34 mouse cellular contexts compared by ENCODE assay signal in the genomic region with DNA sequence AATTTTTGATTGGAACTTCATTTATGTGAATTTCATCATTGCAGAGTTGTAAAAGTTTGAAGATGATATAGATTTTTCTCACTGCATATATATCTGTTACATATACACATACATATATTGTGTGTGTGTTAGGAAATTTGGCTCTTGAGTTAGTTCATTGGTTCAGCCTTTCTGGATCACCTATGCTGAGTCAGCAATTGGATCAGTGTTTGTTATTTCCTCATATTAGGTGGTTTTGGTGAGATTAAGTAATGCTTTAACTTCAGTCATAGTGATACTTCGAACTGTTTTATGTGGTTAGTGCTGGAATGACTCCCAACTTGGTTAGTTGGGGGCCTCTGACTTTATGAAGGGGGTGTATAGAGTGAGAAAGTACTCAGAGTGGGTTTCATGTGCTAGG.
"Had no signal": no experiment of that assay in that cellular context is flagged by ENCODE, and none has a peak within 500 bp of the region (broad histone marks: within the 10 kb centered on the region; RNA-seq: fewer than 3 reads in every experiment).

No protein-coding gene starts in this region.

- H3K4me3 ChIP-seq: heart, embryonic 12.5 days; heart, embryonic 13.5 days; heart, embryonic 15.5 days; hindbrain, embryonic 10.5 days; hindbrain, embryonic 12.5 days; hindbrain, embryonic 13.5 days; hindbrain, embryonic 15.5 days; intestine, embryonic 15.5 days; kidney, embryonic 15.5 days; layer of hippocampus, adult 2 months; left cerebral cortex, adult 2 months had no signal

- H3K9ac ChIP-seq: heart, embryonic 12.5 days; heart, embryonic 13.5 days; heart, embryonic 15.5 days; hindbrain, embryonic 12.5 days; hindbrain, embryonic 13.5 days; hindbrain, embryonic 14.5 days; hindbrain, embryonic 15.5 days; intestine, embryonic 15.5 days; kidney, embryonic 15.5 days had no signal

- H3K4me2 ChIP-seq: heart, embryonic 11.5 days; heart, embryonic 12.5 days; heart, embryonic 13.5 days; heart, embryonic 15.5 days; hindbrain, embryonic 12.5 days; hindbrain, embryonic 13.5 days; hindbrain, embryonic 14.5 days; hindbrain, embryonic 15.5 days; intestine, embryonic 15.5 days; kidney, embryonic 15.5 days had no signal

- H3K9me3 ChIP-seq: heart, embryonic 12.5 days; heart, embryonic 13.5 days; heart, embryonic 15.5 days; hindbrain, embryonic 10.5 days; hindbrain, embryonic 12.5 days; hindbrain, embryonic 13.5 days; hindbrain, embryonic 15.5 days; intestine, embryonic 15.5 days; kidney, embryonic 15.5 days had no signal

- H3K27ac ChIP-seq: heart, embryonic 13.5 days; heart, embryonic 15.5 days; hindbrain, embryonic 10.5 days; hindbrain, embryonic 12.5 days; hindbrain, embryonic 13.5 days; hindbrain, embryonic 14.5 days; hindbrain, embryonic 15.5 days; hindbrain, postnatal 0 days; intestine, embryonic 15.5 days; kidney, embryonic 15.5 days; kidney, postnatal 0 days; layer of hippocampus, adult 2 months; left cerebral cortex, adult 2 months had no signal

- H3K4me1 ChIP-seq: heart, embryonic 12.5 days; heart, embryonic 13.5 days; heart, embryonic 15.5 days; hindbrain, embryonic 10.5 days; hindbrain, embryonic 12.5 days; hindbrain, embryonic 13.5 days; hindbrain, embryonic 15.5 days; intestine, embryonic 15.5 days; kidney, embryonic 15.5 days had no signal

- DNase-seq: heart, postnatal 10 days; heart, postnatal 14 days; heart, postnatal 36 days; heart, postnatal 4 days; kidney, adult 11 months; kidney, adult 18-20 months; kidney, adult 2 months; kidney, adult 8-10 months; kidney, adult 9 months; kidney, postnatal 10 days; kidney, postnatal 14 days; kidney, postnatal 25 days; kidney, postnatal 4 days; layer of hippocampus, adult 9-11 months; layer of hippocampus, postnatal 36 days had no signal

- H3K27me3 ChIP-seq: heart, embryonic 12.5 days; heart, embryonic 13.5 days; heart, embryonic 15.5 days; hindbrain, embryonic 12.5 days; hindbrain, embryonic 13.5 days; hindbrain, embryonic 15.5 days; intestine, embryonic 15.5 days; kidney, embryonic 15.5 days had no signal

- H3K36me3 ChIP-seq: heart, embryonic 12.5 days; heart, embryonic 13.5 days; heart, embryonic 15.5 days; hindbrain, embryonic 10.5 days; hindbrain, embryonic 12.5 days; hindbrain, embryonic 13.5 days; hindbrain, embryonic 15.5 days; intestine, embryonic 15.5 days; kidney, embryonic 15.5 days had no signal

- ATAC-seq: hindbrain, embryonic 16.5 days; hindbrain, postnatal 0 days; inflammation-experienced regulatory T-cells, adult 6 months; intestine, embryonic 15.5 days; intestine, embryonic 16.5 days; intestine, postnatal 0 days had no signal
